9 mouse cellular contexts compared by ENCODE assay signal in the genomic region with DNA sequence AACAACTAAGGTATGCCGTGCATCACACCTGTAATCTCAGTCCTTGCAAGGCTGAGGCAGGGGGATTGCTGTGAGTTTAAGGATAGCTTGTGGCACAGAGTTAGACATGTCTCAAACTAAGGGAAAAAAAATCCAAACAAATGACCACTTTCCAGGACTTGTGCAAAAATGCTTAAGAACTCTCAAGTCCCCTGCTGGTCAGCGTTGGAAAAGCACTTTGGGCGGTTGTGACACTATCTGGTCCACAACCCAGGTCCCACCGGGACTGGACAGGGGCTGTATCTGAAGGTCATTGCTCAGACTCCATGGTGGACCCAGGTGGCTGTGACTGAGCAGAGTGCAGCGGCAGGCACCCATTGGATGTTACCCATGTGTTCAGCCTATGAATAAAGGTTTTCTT. TPM values are rescaled to one million over a fixed set of nuclear protein-coding genes. Genes with fewer than 3 reads are reported as not detected.
A peak's percentile ranks its signal among the peaks of the same experiment; 100 is the strongest.
DNase-seq lines count a peak whose midpoint lies in the region; ATAC-seq and TF ChIP-seq lines count a peak whose summit lies in the region.
"Had no signal": no experiment of that assay in that cellular context is flagged by ENCODE, and none has a peak within 500 bp of the region (broad histone marks: within the 10 kb centered on the region; RNA-seq: fewer than 3 reads in every experiment).

No protein-coding gene starts in this region.

- 47% methylated on average over 5 of the region's 5 CpGs for WGBS in hindbrain, embryonic 11.5 days
- 30% methylated on average over 5 of the region's 5 CpGs for WGBS in hindbrain, embryonic 14.5 days
- WGBS in limb, embryonic 11.5 days: 41% methylated on average over 5 of the region's 5 CpGs

- TF ChIP-seq POLR2A in MEL (IDR thresholded peaks at IDR 0.05; ENCODE audit: control insufficient read depth in 1 of 2, insufficient read depth in 1 of 2, low read depth in 1 of 2, low read length in 2 of 2, poor library complexity in 1 of 2): no peak

- H3K27ac ChIP-seq in hindbrain, embryonic 11.5 days (ENCODE audit: low read depth, low read length): no peak overlapping the region
- no peak overlapping the region for H3K27ac ChIP-seq in hindbrain, embryonic 14.5 days
- no peak overlapping the region for H3K27ac ChIP-seq in MEL (ENCODE audit: control insufficient read depth, low read depth, low read length)
- H3K27ac ChIP-seq in limb, embryonic 11.5 days (replicated peaks; ENCODE audit: low read depth, low read length): no peak overlapping the region
- H3K27ac ChIP-seq: embryonic facial prominence, embryonic 15.5 days had no signal

- H3K4me2 ChIP-seq in hindbrain, embryonic 11.5 days (replicated peaks; ENCODE audit: low read depth, low read length): no peak overlapping the region
- H3K4me2 ChIP-seq in hindbrain, embryonic 14.5 days (replicated peaks): no peak overlapping the region
- no peak overlapping the region for H3K4me2 ChIP-seq in limb, embryonic 11.5 days (ENCODE audit: low read depth, severe bottlenecking)
- H3K4me2 ChIP-seq: embryonic facial prominence, embryonic 15.5 days had no signal

- peaks cover 63% of the 10 kb centered on the region for H3K27me3 ChIP-seq in hindbrain, embryonic 11.5 days (ENCODE audit: control insufficient read depth, insufficient read depth, low read length)
- peaks cover 71% of the 10 kb centered on the region for H3K27me3 ChIP-seq in hindbrain, embryonic 14.5 days (ENCODE audit: control insufficient read depth, insufficient read depth, low read length)
- no peaks in the 10 kb centered on the region for H3K27me3 ChIP-seq in MEL (ENCODE audit: control insufficient read depth in 1 of 2, insufficient read depth in 2 of 2, low read length in 2 of 2)
- peaks cover 58% of the 10 kb centered on the region for H3K27me3 ChIP-seq in limb, embryonic 11.5 days (ENCODE audit: control insufficient read depth, insufficient read depth, low read length)

- no peak for TF ChIP-seq EP300 in MEL (IDR thresholded peaks at IDR 0.05; ENCODE audit: low read depth in 1 of 2, low read length in 2 of 2)

- no peak overlapping the region for H3K9ac ChIP-seq in hindbrain, embryonic 11.5 days (ENCODE audit: low read depth, low read length)
- no peak overlapping the region for H3K9ac ChIP-seq in hindbrain, embryonic 14.5 days
- no peak overlapping the region for H3K9ac ChIP-seq in MEL (ENCODE audit: control insufficient read depth, low read depth, low read length, poor library complexity, severe bottlenecking)
- no peak overlapping the region for H3K9ac ChIP-seq in limb, embryonic 11.5 days (ENCODE audit: low read length)
- H3K9ac ChIP-seq: embryonic facial prominence, embryonic 15.5 days had no signal

- H3K9me3 ChIP-seq in hindbrain, embryonic 11.5 days (ENCODE audit: control insufficient read depth, low read length): no peaks in the 10 kb centered on the region
- no peaks in the 10 kb centered on the region for H3K9me3 ChIP-seq in hindbrain, embryonic 14.5 days (ENCODE audit: control insufficient read depth, low read length)
- no peaks in the 10 kb centered on the region for H3K9me3 ChIP-seq in MEL (replicated peaks; ENCODE audit: insufficient read depth, low read length)
- H3K9me3 ChIP-seq in limb, embryonic 11.5 days (ENCODE audit: control insufficient read depth, low read length): no peaks in the 10 kb centered on the region
- H3K9me3 ChIP-seq: embryonic facial prominence, embryonic 15.5 days had no signal

- H3K36me3 ChIP-seq in hindbrain, embryonic 11.5 days (ENCODE audit: control insufficient read depth, insufficient read depth, low read length): no peaks in the 10 kb centered on the region
- no peaks in the 10 kb centered on the region for H3K36me3 ChIP-seq in hindbrain, embryonic 14.5 days (replicated peaks; ENCODE audit: control insufficient read depth, insufficient read depth)
- H3K36me3 ChIP-seq in MEL (ENCODE audit: control insufficient read depth in 1 of 2, insufficient read depth in 2 of 2, low read length in 2 of 2): no peaks in the 10 kb centered on the region
- H3K36me3 ChIP-seq in limb, embryonic 11.5 days (ENCODE audit: control insufficient read depth, insufficient read depth, low read length): no peaks in the 10 kb centered on the region
- H3K36me3 ChIP-seq: embryonic facial prominence, embryonic 15.5 days had no signal

- no peaks in the 10 kb centered on the region for H3K79me2 ChIP-seq in MEL (ENCODE audit: control insufficient read depth, insufficient read depth, low read length, poor library complexity)

- ATAC-seq in hindbrain, embryonic 11.5 days (ENCODE audit: low FRiP score): no peak
- ATAC-seq in hindbrain, embryonic 14.5 days (ENCODE audit: low FRiP score): no peak
- no peak for ATAC-seq in limb, embryonic 11.5 days (ENCODE audit: insufficient number of reproducible peaks, low FRiP score, low TSS enrichment, low read depth)
- ATAC-seq in activated CD4-positive, CD25-positive, alpha-beta regulatory T cell, adult 4 months: no peak

- peak; percentile 42 to 68 (median 45) for TF ChIP-seq CTCF in MEL (IDR thresholded peaks at IDR 0.05 in 2 of 3, conservative IDR thresholded peaks at IDR 0.05 in 1 of 3; ENCODE audit: control insufficient read depth in 1 of 3, insufficient read depth in 1 of 3, low read depth in 2 of 3, low read length in 3 of 3, poor library complexity in 1 of 3, severe bottlenecking in 1 of 3)

- H3K4me1 ChIP-seq in hindbrain, embryonic 11.5 days (replicated peaks; ENCODE audit: control insufficient read depth, insufficient read depth, low read length): peaks cover 4% of the 10 kb centered on the region
- H3K4me1 ChIP-seq in hindbrain, embryonic 14.5 days (replicated peaks; ENCODE audit: control insufficient read depth, insufficient read depth, low read length): peaks cover 8% of the 10 kb centered on the region; the same call in 1 of the 2 replicates
- H3K4me1 ChIP-seq in MEL (ENCODE audit: control insufficient read depth in 1 of 2, insufficient read depth in 2 of 2, low read length in 2 of 2): no peaks in the 10 kb centered on the region
- peaks cover 14% of the 10 kb centered on the region; the same call in 1 of the 2 replicates for H3K4me1 ChIP-seq in limb, embryonic 11.5 days (ENCODE audit: control insufficient read depth, insufficient read depth, low read length)

- peak; percentile 70 for DNase-seq in hindbrain, embryonic 11.5 days (ENCODE audit: low spot score)
- DNase-seq in hindbrain, embryonic 14.5 days (ENCODE audit: low spot score): no peak
- peak; percentile 60 for DNase-seq in 3T3-L1 (ENCODE audit: low read depth, low spot score)
- DNase-seq in MEL (ENCODE audit: low read depth, low spot score): peak; percentile 60
- peak; percentile 73 for DNase-seq in limb, embryonic 11.5 days (ENCODE audit: low spot score)
- no peak for DNase-seq in Muller cell, postnatal 12 days (ENCODE audit: inconsistent ontology term)
- no peak for DNase-seq in left cerebral cortex, postnatal 25 days (ENCODE audit: low spot score in 2 of 2)

- intact Hi-C loops in left cerebral cortex, postnatal 25 days (cut with DNase I): no loop called here

- no peak overlapping the region for H3K4me3 ChIP-seq in hindbrain, embryonic 11.5 days (ENCODE audit: low read depth, low read length)
- H3K4me3 ChIP-seq in hindbrain, embryonic 14.5 days (replicated peaks; ENCODE audit: low read length): no peak overlapping the region
- no peak overlapping the region for H3K4me3 ChIP-seq in MEL (ENCODE audit: control insufficient read depth in 1 of 2, insufficient read depth in 1 of 2, low read depth in 2 of 2, low read length in 2 of 2)
- no peak overlapping the region for H3K4me3 ChIP-seq in limb, embryonic 11.5 days (ENCODE audit: low read depth, low read length)
- H3K4me3 ChIP-seq: embryonic facial prominence, embryonic 15.5 days had no signal

- TF ChIP-seq RAD21 in MEL (IDR thresholded peaks at IDR 0.05; ENCODE audit: low read depth, low read length): no peak

RNA-seq across cellular contexts. Expression of a gene that starts 2.8 kb away (rescaled TPM):
- 0.73 and 1.9 TPM in 2 replicates for polyA plus RNA-seq in hindbrain, embryonic 11.5 days (2014; fragmentation: Nextera tagmentation; extraction: Ambion mirVana)
- polyA plus RNA-seq in hindbrain, embryonic 14.5 days (2014; fragmentation: Nextera tagmentation; extraction: Ambion mirVana): 0.12 and 0.25 TPM in 2 replicates
- total RNA-seq in MEL (2012; rRNA removed): 0.12 and 0.13 TPM in 2 replicates
- under 1 TPM in 1 of 2 experiments, not detected in 1; 0.07 TPM for polyA plus RNA-seq in MEL (2012; ENCODE audit: insufficient read depth in 1 of 2, insufficient read length in 2 of 2, low read depth in 1 of 2, low replicate concordance in 2 of 2, missing spikeins in 1 of 2)
- 0.07 TPM in 1 of 2 replicates, not detected in the other for polyA plus RNA-seq in limb, embryonic 11.5 days (2014; fragmentation: Nextera tagmentation; extraction: Ambion mirVana)
- not detected for polyA plus RNA-seq in activated CD4-positive, CD25-positive, alpha-beta regulatory T cell, adult 4 months (2017; shearing (Covaris generic))
- total RNA-seq in left cerebral cortex, postnatal 25 days (2021): under 1 TPM; 0.16 to 0.30 TPM

RNA-seq across cellular contexts. Expression of a gene that starts 14.6 kb away (rescaled TPM):
- polyA plus RNA-seq in hindbrain, embryonic 11.5 days (2014; fragmentation: Nextera tagmentation; extraction: Ambion mirVana): 6.8 and 8.0 TPM in 2 replicates
- 2.9 and 3.1 TPM in 2 replicates for polyA plus RNA-seq in hindbrain, embryonic 14.5 days (2014; fragmentation: Nextera tagmentation; extraction: Ambion mirVana)
- total RNA-seq in MEL (2012; rRNA removed): 15.4 and 19.2 TPM in 2 replicates
- polyA plus RNA-seq in MEL (2012; ENCODE audit: insufficient read depth in 1 of 2, insufficient read length in 2 of 2, low read depth in 1 of 2, low replicate concordance in 2 of 2, missing spikeins in 1 of 2): 10 to 100 TPM in 1 of 2 experiments, not detected in 1; 13.6 TPM
- polyA plus RNA-seq in limb, embryonic 11.5 days (2014; fragmentation: Nextera tagmentation; extraction: Ambion mirVana): 3.2 and 4.2 TPM in 2 replicates
- not detected for polyA plus RNA-seq in activated CD4-positive, CD25-positive, alpha-beta regulatory T cell, adult 4 months (2017; shearing (Covaris generic))
- total RNA-seq in left cerebral cortex, postnatal 25 days (2021): 1 to 10 TPM; 1.8 to 2.1 TPM

RNA-seq across cellular contexts. Expression of a gene that starts 22.3 kb away (rescaled TPM):
- 53.5 and 56.1 TPM in 2 replicates for polyA plus RNA-seq in hindbrain, embryonic 11.5 days (2014; fragmentation: Nextera tagmentation; extraction: Ambion mirVana)
- polyA plus RNA-seq in hindbrain, embryonic 14.5 days (2014; fragmentation: Nextera tagmentation; extraction: Ambion mirVana): 34.6 and 45.6 TPM in 2 replicates
- total RNA-seq in MEL (2012; rRNA removed): 46.1 and 49.8 TPM in 2 replicates
- polyA plus RNA-seq in MEL (2012; ENCODE audit: insufficient read depth in 1 of 2, insufficient read length in 2 of 2, low read depth in 1 of 2, low replicate concordance in 2 of 2, missing spikeins in 1 of 2): 10 to 100 TPM in 1 of 2 experiments, not detected in 1; 62.6 TPM
- 61.9 and 64.6 TPM in 2 replicates for polyA plus RNA-seq in limb, embryonic 11.5 days (2014; fragmentation: Nextera tagmentation; extraction: Ambion mirVana)
- polyA plus RNA-seq in activated CD4-positive, CD25-positive, alpha-beta regulatory T cell, adult 4 months (2017; shearing (Covaris generic)): 10 to 100 TPM; 16.1 to 24.7 TPM
- 10 to 100 TPM; 38.3 to 40.7 TPM for total RNA-seq in left cerebral cortex, postnatal 25 days (2021)

RNA-seq across cellular contexts. Expression of a gene that starts 46.3 kb away (rescaled TPM):
- polyA plus RNA-seq in hindbrain, embryonic 11.5 days (2014; fragmentation: Nextera tagmentation; extraction: Ambion mirVana): 2.1 and 2.3 TPM in 2 replicates
- 1.1 and 1.7 TPM in 2 replicates for polyA plus RNA-seq in hindbrain, embryonic 14.5 days (2014; fragmentation: Nextera tagmentation; extraction: Ambion mirVana)
- not detected in 2 replicates for total RNA-seq in MEL (2012; rRNA removed)
- not detected for polyA plus RNA-seq in MEL (2012; ENCODE audit: insufficient read depth in 1 of 2, insufficient read length in 2 of 2, low read depth in 1 of 2, low replicate concordance in 2 of 2, missing spikeins in 1 of 2)
- 0.27 and 0.65 TPM in 2 replicates for polyA plus RNA-seq in limb, embryonic 11.5 days (2014; fragmentation: Nextera tagmentation; extraction: Ambion mirVana)
- not detected for polyA plus RNA-seq in activated CD4-positive, CD25-positive, alpha-beta regulatory T cell, adult 4 months (2017; shearing (Covaris generic))
- total RNA-seq in left cerebral cortex, postnatal 25 days (2021): 1 to 10 TPM in 1 of 2 experiments, under 1 TPM in 1; 0.87 to 1.1 TPM

Comparison
In these comparisons a context has a peak if more than half of its experiments do, and no peak if none do; other contexts are left out.
1. DNase-seq: peak in hindbrain, embryonic 11.5 days (single experiment), 3T3-L1 (single experiment), MEL (single experiment) and limb, embryonic 11.5 days (single experiment); none in hindbrain, embryonic 14.5 days (single experiment), Muller cell, postnatal 12 days (single experiment) and left cerebral cortex, postnatal 25 days (0 of 2).